Mouse (Mus musculus): Measurements from ENCODE around the gene 4930415O20Rik.

Gene 4930415O20Rik

DNA sequence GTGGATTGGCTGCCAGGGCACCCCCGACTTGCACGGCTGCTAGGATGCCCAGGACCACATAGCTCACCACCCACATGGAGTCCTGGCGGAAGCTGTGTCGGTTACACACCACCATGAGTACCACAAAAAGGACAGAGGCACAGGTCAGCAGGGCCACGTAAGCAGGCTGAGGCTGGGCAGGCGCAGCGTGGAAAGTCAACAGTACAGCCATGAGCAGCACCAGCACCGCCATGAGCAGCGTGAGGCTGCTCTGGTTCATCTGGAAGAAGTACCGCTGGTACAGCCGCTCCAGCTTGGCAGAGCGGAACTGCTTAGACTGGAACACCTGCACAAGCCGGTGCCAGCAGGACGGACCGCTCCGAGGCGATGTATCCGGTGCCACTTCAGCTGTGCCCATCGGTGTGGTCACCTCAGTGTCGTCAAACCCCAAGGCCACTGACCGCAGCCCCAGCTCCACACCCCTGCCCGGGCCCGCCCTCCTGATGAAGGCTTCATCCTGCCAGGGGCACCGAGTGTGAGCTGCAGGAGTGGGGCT, 33.3 kb downstream of the 4930415O20Rik start:
- in situ Hi-C loops (cut with MboI, MseI): no loop called here

DNA sequence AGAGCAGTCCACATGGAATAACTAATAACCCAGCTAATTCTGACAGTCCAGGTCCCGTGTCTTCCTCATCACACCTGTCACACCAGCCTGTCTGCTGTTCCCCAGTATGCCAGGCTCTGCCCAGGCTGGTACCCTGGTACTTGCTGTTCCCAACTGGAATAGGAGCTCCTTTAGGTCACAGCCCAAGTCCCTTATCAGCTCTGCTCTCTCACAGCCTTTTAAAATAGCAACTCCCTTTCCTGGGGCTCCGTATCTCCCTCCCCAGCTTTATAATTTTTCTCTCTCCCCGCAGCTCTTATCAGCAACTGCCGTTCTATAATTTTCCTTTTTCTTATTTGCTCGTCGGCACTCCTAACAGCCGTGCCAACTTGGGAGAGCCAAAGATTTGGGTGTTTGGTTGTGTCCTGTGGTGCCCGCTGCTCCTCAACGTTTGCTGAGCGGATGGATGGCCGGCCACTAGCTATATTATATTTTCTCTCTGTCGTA, 35.3 kb downstream of the 4930415O20Rik start:
- in situ Hi-C loops (cut with MboI, MseI): no loop called here

DNA sequence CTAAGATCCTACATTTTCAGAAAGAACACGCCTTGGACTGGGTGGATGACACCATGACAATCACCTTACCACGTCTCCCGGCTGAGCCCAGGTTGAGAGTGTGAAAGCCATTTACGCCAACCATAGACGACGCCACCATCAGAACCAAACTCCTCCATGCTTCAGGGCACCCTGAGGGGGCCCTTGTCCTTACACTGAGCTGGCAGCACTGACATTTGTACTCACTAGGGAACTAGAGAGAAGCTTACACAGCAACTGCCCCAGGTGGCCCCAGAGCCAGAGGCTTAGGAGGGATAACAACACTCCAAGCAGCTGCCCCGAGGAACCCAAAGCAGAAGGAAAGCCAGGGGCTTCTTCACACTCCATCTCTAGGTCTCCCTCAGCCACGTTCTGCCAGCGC, 35.9 kb downstream of the 4930415O20Rik start:
- in situ Hi-C loops (cut with MboI, MseI): no loop called here

DNA sequence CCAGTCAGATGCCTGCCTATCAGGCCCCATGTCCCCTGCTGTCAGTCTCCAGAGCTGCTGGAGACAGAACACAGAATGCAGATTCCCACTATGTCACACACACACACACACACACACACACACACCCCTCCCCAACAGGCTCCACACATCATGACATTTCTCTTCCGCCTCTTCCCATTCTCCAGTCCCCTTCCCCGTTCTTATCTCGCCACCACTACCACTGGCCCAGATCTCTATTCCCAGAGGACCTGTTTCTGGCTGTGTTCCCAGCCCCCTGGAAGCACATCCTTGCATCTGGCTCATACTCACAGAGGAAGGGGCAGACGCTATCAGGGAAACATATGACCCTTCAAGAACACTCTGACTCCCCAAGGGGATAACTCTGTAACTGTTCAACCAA, 36.8 kb downstream of the 4930415O20Rik start:
- in situ Hi-C loops (cut with MboI, MseI): no loop called here

DNA sequence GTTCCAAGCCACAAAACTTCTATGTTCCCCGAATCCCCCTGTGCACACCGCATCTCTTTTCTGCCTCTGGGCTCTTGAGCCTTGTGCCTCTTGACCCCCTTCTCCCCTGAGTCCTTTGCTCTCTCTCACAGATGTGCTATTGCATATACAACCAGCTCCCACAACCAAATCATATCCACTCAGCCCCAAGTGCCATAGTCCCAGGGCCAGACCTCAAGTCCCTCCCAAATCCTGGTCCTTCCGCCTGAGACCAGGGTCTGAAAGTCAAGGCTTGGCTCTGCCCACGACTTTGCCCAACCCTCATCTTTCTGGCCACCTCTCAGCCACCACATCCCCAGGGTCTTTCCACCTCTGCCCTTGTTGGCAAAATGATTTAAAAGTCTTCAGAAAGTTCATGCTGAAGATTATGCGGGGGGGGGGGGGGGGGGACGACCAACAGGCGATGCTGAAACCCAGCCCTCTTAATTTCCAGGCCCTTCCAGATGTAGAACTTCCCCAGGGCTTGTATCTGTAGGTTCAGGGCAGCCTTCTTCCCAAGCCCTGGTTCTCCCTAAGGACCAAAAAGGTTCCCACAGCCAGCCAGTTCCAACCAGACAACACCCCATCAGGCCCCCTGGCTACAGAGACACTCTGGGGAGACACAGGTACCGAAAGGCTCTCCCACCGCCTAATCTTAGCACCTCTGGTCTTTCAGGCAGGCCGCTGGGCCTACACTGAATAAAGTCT, 37.4 kb downstream of the 4930415O20Rik start:
- in situ Hi-C loops (cut with MboI, MseI): no loop called here

DNA sequence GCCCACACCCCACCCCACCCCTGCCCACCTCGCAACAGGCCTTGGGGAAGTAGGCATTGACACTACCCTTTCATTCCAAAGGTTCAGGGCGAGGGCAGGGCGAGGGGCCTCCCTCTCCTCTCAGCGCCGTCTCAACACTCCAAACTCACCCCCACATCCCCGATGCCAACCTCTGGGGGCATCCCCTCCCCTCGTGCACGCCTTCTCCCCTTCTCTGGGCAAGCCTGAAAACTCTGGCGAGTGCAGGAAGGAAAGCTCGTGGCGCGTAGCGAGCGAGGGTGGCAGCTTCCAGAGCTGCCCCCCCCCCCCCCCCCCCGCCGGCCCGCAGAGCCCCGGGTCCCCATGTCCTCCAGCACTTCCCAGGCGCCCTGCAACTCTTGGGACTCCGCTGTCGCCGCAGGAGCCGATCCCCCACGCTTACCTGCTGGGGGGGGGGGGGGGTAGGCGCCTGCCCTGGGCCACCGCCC, 38.0 kb downstream of the 4930415O20Rik start:
- in situ Hi-C loops (cut with MboI, MseI): no loop called here

DNA sequence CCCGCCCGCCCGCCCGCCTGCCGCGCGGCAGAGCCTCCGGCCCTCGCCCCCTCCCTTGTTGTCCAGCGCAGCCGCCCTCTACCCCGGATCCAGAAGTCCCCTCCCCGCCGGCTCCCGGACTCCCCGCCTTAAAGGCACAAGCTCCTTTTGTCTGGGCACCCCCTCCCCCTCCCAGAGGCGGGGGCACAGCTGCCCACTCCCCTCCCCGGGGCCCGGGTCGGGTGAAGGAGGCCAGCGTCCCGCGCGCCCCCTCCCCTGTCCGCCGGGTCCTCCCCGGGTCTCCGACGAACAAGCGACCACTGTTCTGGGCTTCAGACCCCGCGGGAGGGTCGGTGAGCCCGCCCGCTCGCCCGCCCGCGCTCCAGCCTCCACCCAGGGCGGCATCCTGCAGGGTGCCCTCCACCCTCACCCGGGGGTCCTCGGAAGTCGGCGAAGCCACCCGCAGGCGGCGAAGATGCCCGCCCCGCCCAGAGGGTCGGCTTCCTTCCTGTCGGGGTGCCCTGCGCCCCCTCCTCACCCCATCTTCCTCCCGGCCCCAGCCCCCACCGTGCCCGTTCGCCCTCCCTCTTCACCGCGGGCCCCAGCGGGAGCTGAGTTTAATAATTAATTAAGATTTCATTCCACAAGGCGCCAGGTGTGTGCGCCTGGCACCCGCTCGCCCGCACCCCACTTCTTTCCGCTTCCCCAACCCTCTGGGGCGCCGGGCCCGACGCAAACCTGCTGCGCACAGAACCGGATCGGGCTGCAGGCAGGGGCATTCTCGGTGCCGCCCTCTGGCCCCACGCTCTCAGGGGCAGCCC, 38.7 kb downstream of the 4930415O20Rik start, which contains the start of gene Adcy6:
Adcy6 (minus strand) TSS at position 746 of the 800 bp plus-strand sequence.
- in situ Hi-C loops (cut with MboI, MseI): no loop called here

DNA sequence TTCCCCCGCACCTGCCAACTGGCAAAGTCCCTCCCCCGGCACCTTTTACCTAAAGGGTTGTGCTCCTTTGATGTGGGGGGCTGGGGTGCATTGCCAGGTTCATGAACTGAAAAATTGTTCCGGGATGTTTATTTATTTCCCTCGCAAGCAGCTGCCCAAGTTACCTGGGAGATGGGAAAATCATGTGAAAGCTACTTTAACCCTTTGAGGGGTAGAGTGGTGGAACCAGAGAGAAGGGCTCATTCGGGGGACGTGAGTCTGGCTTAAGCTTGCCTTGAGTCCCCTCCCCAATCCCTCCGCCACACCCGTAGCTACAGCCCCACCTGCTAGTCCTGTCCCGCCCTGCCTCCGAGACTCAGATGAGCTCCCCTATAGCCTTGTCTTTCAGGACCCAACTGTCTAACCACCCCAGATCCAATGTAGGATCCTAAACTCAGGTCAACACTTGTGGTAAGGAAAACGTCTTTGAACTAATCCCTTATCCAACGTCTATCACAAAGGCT, 39.4 kb downstream of the 4930415O20Rik start:
- in situ Hi-C loops (cut with MboI, MseI): no loop called here

DNA sequence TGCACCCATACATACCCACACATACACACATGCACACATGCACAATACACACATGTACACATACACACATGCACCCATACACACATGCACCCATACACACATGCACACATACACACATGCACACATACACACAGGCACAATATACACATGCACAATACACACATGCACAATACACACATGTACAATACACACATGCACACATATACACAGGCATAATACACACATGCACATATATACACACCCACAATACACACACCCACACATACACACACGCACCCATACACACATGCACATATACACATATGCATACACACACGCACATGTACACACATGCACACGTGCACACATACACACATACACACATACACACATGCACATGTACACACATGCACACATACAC, 41.4 kb downstream of the 4930415O20Rik start:
- in situ Hi-C loops (cut with MboI, MseI): no loop called here

DNA sequence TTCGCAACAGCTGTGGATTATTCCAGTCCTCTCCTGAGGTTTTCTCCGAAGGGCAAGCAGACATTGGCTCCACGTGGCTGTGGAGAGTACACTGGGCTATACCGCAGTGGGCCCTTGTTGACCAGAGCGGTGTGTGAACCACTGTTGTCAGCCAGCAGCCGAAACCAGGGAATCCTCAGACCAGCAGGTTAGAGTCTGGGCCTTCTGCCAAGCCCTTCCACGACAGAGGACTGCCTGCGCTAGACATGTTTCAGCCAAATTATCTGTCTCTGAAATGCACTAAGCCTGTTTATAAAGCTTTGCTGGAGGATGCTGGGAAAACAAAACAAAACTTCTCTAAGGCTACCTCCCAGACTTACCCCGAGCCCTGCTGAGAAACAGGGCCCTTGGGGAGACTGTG, 43.7 kb downstream of the 4930415O20Rik start:
- in situ Hi-C loops (cut with MboI, MseI): no loop called here

DNA sequence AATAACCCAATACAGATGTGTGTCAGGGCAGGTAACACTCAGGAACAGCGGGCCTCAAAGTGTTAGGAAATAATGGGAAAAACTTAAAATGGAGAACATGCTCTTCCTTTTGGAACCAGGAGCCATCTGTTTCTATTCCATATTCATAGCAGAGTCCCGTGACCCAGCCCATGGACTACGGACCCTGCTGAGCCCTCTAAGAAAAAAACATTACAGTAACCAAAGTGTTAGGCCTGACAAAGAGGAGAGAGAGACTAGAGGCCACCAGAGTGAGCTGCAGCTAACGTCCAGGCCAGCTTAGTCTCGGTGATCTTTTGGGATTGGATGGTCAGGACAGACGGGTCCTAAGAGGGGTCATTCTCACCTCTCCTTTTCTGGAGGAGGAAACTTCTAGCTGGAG, 44.2 kb downstream of the 4930415O20Rik start:
- in situ Hi-C loops (cut with MboI, MseI): loop anchor here in 1 of 2 experiments (5.0 kb wide), 1 partner anchor 33 kb away; no protein-coding TSS in a partner anchor

DNA sequence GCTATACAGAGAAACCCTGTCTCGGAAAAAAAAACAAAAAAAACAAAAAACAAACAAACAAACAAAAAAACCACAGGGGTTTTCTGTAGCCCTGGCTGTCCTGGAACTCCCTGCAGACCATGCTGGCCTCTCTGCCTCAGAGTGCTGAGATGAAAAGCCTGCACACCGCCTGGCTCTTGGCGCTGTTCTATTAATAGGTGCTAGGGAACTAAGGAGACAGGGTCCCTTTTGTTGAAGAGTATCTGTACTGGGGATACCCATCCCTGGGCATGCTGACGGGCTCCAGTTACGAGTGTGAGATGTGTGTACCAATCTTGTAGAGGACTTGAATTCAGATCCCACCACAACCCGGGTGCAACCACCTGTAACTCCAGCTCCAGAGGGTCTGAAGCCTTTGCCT, 44.9 kb downstream of the 4930415O20Rik start:
- in situ Hi-C loops (cut with MboI, MseI): loop anchor here in 1 of 2 experiments (5.0 kb wide), 1 partner anchor 33 kb away; no protein-coding TSS in a partner anchor

DNA sequence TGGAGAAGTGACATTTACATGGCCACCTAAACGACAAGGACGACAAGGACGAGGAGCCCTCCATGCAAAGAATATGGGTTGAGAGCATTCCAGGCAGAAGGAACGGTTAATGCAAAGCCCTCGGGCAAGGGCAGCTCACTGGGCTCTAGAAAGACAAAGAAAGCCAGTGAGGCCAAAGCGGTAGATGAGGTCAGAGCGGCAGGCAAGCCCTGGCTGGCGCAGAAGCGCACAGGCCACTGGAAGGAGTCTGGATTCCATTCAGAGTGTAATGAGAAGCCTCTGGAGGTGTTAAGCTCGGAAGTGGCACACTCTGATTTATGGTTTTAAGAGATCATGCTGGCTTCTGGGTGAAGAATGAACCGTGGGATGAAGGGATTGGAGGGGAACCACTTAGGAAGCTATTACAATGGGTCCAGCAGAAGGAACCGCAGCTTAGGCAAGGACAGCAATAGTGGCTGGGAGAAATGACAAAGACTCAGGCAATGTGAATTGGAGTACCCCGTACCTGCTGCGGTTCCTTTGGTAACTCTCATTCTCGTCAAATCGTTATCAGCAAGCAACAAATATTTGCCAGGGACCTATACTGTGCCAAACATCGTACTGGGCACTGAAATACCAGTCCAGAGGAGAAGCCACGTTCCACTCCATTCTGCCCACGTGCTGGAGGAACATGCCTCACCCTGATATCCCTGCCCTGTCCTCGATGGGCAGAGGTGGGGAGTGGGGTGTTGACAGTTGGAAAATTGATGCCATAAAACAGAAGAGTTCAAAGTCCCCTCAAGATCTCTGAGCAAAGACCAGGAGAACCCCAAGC, 45.8 kb downstream of the 4930415O20Rik start:
- in situ Hi-C loops (cut with MboI, MseI): loop anchor here in 1 of 2 experiments (5.0 kb wide), 1 partner anchor 34 kb away; no protein-coding TSS in a partner anchor

DNA sequence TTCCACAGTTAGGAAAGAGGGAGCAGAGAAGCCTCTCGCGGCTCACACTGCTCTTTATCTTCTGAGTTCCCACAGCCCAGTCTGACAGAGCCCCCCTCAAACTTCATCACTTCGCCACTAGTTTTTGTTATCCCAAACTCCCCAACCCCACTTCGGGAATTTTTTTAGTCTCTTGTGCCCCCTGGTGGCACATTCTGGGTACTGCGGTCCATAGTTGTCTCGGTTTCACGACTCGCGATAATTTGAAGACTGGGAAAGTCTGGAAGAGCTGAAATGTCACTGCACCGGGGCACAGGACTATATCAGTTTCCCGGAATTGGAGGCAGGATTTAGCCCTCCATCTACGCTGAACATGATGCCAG, 46.4 kb downstream of the 4930415O20Rik start:
- in situ Hi-C loops (cut with MboI, MseI): loop anchor here in 1 of 2 experiments (5.0 kb wide), 1 partner anchor 35 kb away; no protein-coding TSS in a partner anchor

DNA sequence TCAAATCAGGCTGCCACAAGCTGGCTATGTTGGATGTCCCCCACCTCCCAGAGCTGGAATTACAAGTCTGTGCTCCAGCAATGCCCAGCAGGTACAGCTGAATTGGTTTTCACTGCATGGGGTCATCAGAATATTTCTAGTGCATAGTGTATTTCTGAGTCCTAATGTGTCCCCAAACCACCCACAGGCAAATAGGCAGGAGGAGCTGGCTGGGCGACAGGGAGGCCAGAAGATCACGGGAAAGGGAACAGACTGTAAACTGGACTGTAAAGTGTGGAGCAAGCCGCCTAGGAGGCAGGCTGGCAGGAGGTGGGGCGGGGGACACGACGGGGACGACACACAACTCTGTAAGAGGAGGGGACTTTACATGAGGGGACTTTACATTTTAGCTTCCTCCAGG, 51.4 kb downstream of the 4930415O20Rik start:
- in situ Hi-C loops (cut with MboI, MseI): no loop called here

DNA sequence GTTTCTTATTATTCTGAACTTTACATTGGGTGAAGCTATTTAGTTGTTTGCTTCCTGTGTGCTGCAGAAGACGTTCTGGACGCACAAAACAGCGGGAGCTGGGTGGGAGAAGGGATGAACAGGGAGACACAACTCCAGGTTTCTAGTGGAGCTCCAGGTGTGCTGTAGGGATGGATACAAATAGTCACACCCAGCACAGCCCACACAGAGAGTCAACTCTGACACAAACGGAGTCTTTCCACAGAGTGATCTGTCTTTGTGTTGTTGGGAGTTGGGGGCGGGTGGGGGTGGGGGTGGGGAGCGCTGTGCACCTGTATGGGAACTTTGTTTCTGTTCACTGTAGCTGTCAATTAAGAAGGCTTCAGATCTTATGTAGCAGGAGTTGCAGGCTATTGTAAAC, 51.9 kb downstream of the 4930415O20Rik start:
- in situ Hi-C loops (cut with MboI, MseI): no loop called here

DNA sequence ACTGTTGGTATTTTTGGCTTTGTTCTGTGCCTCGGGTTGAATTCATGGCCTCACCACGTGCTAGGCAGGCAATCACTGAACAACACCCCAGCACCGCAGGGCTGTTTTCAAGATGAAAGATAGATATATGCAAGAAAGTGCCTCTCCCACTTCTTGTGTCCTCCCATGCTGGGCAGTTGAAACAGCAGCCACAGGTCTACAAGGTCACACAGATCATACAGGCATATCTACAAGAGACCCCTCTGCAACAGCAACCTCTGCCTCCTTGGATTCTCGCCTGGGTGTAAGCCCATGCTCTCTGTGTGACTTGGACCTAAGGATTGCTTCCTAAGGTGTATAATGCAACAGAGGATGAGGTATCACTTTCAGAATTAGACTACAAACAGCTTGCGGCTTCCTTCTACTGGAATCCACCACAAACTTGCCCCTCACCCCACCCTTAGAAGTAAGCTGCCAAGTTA, 52.6 kb downstream of the 4930415O20Rik start:
- in situ Hi-C loops (cut with MboI, MseI): no loop called here

DNA sequence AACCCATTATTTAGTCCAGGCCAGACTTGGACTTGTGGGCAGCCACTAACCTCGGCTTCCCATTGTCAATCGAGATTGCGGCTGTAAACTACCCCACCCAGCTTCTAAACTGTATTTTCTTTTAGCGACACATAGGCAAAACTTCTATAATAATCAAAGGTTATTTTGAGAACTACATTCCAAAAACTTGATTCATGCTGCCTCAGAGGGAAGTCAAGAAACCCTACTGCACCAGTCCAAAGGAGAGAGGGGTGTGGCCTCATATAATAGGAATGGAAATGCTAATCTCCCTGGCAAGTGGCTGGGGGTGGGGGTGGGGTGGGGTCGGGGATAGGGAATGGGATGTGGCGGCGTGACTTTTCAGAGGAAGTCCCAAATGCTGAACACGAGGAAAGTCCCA, 55.3 kb downstream of the 4930415O20Rik start:
- in situ Hi-C loops (cut with MboI, MseI): no loop called here

DNA sequence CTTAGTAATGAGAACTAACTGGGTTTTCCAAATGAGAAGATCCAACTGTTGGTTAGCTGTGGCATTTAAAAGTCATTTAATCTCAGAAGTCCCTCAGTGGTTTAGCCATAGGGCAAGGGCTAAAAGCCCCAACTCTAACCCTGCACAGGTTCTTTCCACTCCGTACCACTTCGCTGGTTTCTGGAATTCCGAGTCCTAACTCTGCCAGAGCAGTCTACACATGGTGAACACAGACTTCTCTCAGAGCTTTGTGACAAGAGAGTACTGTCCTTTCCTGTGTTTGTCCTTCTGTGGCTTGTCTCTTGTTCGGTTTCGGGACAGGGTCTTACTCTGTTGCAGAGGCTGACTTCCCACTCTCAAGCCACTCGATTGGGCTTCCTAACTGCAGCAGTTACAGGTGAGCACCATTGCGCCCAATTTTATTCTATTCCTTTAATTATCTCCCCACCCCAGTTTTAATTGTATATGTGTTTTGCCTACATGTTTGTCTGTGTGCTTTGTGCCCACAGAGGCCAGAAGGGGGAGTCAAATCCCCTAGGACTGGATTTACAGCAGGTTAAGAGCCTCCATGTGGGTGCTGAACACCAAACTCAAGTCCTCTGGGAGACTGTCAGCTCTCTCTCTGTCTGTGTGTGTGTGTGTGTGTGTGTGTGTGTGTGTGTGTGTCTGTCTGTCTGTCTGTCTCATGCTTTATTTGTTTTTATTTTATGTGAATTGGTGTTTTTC, 55.8 kb downstream of the 4930415O20Rik start:
- in situ Hi-C loops (cut with MboI, MseI): no loop called here

DNA sequence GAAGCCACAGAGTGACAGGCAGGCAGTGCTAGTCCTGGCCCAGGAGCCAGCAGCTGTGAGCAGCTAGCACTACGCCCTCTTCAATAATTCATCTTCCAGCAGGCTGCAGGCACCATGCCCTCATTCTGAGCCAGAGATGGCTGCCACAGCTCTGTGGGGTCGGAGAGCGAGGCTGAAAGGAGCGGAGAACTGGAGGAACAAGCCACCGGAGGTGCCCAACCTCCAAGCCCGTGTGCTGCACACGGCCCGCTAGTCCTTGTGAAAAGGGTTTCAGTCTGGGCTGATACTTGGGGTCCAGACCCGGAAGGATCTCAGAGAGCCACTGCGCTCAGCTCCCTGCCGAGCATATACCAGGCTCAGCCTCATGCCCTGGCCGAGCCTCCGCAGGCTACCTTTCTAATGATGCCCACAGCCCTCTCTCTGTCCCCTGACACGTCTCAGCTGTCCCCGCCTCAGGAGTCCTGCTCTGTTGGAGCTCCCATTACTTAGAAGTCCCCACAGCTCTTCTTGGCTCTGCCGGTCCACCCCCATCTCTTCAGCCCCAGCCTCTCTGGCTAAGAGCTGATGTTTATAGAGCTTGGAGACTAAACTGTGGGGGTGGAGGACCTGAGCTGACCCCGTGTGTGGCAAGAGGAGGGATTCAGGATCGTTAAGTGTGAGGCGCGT, 57.9 kb downstream of the 4930415O20Rik start:
- in situ Hi-C loops (cut with MboI, MseI): no loop called here

Measured in T-helper 17 cell (primary cell).